Mouse (Mus musculus): ENCODE measurements around the gene Myoc. TPM values are rescaled to one million over a fixed set of nuclear protein-coding genes. Genes with fewer than 3 reads are reported as not detected.
A peak's percentile ranks its signal among the peaks of the same experiment; 100 is the strongest.
"Not testable (repeated sequence)": the region's sequence is repeated elsewhere in the genome, so short reads cannot be mapped to it uniquely, and the experiment has no call there.

Myoc gene
- total RNA-seq (2021): 1 to 10 TPM; 4.0 to 7.8 TPM
- long read RNA-seq, experiment 1, partial matches to known transcripts: 0 of 3 reads
- long read RNA-seq, experiment 1, other reads (novel, unspliced or antisense): 0 of 3 reads
- long read RNA-seq, experiment 2, partial matches to known transcripts: 0 of 4 reads
- long read RNA-seq, experiment 2, other reads (novel, unspliced or antisense): 0 of 4 reads

DNA sequence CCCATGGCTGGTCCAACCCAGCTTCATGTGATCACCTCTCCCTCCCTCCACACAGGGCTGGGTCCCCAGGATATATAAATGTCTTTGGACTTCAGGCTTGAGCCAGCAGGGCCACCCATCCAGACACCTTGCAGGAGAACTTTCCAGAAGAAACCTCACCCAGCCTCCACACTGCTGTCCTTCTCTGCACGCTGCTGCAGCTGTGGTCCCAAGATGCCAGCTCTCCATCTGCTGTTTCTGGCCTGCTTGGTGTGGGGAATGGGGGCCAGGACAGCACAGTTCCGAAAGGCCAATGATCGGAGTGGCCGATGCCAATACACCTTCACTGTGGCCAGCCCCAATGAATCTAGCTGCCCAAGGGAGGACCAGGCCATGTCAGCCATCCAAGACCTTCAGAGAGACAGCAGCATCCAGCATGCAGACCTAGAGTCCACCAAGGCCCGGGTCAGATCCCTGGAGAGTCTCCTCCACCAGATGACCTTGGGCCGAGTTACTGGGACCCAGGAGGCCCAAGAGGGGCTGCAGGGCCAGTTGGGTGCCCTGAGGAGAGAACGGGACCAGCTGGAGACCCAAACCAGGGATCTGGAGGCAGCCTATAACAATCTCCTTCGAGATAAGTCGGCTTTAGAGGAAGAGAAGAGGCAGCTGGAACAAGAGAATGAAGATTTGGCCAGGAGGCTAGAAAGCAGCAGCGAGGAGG is at the start of gene Myoc:
Myoc (plus strand) TSS at position 105 of the 700 bp plus-strand sequence.
- DNase-seq (ENCODE audit: low spot score in 2 of 2): no peak
- intact Hi-C loops (cut with DNase I): no loop called here

DNA sequence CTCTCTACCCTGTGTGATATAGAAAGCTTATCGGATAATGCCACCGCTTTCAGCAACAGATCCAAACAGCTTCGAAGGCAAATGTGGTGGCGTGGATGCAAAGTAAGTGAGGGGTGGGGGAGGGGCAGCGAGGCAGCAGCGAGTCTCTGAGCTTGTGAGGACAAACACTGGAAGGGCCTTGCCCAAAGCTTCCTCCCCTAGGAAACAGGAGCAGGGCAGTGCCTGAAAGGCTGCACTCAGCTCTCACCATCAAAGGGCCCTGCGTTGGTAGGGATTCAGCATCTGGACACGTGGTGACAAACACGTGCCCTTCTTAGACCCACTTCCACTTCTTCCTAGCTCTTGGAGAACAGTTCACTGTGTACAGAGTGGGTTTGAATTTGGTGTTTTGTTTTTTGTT is 49.5 kb upstream of the Myoc start:
- intact Hi-C loops (cut with DNase I): no loop called here
- DNase-seq (ENCODE audit: low spot score in 2 of 2): peak; percentile 21 to 38

DNA sequence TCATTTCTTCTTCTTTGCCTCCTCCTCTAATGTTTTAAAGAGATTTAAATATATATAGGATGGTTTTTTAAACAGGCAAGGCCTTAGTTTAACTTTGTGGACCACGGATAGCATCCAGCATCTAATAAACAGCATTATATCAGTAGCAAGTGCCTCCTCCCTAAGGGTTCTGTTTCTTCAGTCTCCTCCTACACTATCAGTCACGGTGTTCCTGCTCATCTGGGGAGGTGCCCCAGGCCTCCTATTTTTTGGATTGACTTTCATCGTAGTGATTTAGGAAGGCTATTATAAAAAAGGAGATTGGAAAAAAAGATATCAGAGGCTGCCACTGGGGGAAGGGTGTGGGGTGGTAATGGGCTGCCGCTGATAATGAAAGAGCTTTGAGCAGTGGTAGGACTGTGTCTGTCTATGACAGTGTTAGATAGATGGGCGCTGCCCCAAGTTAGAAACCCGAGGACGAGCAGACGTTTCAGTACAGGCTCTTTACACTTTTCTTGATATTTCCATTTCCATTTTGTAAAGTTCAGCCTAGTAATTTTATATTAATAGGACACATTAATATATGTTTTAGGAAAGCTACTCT is 48.4 kb upstream of the Myoc start:
- DNase-seq (ENCODE audit: low spot score in 2 of 2): no peak
- intact Hi-C loops (cut with DNase I): loop anchor here (5.0 kb wide), 1 partner anchor 77 kb away; no protein-coding TSS in a partner anchor

DNA sequence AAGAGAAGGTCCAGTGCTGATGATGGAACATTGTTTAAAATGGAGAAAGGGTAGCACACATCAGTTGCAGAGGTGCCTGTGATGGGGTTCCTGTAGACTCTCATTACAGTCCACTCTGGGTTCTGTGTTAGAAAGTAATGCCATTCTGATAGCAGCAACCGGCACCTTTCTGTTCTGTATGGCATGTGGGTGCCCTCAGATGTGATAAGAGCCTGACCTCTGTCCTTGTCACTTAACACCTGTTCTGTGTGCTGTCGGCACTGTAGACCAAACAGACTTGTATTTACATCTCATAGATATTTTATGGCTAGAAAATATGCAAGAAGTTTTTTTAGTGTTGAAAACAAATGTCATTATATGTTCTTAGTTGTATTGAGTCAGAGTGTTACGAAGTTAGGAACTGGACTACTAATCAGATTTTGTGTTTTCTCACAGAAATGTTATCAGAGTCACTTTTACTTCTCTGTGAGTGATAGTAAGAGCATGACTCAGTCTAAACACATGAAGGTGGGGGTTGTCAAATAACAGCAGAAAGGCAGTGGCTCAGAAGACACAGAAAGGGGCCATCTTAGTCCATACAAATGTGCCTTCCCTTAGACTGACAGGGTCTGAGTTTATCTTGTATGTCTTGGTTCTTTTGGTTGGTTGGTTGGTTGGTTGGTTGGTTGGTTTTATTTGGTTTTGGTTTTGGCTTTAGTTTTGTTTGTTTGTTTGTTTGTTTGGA is 41.4 kb upstream of the Myoc start:
- intact Hi-C loops (cut with DNase I): no loop called here

DNA sequence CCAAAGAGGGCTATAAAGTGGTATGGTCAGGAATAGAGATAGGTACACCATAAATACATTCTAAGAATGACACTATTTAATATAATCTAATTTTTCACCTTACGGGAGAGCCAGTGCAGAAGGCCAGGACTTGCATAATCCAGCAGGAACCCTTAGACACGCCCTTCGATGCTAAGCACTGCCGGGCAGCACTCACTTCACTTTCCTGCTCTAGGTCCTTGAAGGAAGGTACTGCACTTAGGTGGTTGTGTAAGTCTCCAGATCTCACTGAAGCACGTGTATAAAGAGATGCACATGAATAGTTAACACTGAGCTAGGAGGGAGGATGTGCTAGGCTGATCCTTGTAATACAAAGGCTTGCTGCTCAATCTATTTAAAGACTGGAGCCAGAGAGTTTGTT is 39.3 kb upstream of the Myoc start:
- intact Hi-C loops (cut with DNase I): no loop called here
- no peak for DNase-seq (ENCODE audit: low spot score in 2 of 2)

More for the DNA sequence above, 41.4 kb upstream of the Myoc start:
- DNase-seq (ENCODE audit: low spot score in 2 of 2): no peak

DNA sequence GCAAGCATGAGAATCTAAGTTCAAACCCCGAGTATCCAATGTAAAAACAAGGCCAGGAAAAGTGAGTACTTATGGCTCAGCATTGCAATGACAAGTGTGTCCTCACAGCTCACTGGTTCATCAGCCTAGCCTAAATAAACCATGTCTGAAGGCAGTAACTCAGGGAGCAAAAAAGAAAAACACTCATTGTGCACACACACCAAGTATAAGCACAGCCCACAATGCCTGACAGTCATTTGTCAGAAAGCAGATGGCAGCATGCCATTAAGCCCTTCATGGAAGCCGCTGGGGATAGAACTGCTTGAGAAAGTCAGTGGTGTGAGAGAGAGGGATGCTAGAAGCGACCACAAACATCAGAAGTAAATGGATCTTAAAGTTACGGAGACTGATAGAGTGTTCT is 37.7 kb upstream of the Myoc start:
- intact Hi-C loops (cut with DNase I): no loop called here
- no peak for DNase-seq (ENCODE audit: low spot score in 2 of 2)

DNA sequence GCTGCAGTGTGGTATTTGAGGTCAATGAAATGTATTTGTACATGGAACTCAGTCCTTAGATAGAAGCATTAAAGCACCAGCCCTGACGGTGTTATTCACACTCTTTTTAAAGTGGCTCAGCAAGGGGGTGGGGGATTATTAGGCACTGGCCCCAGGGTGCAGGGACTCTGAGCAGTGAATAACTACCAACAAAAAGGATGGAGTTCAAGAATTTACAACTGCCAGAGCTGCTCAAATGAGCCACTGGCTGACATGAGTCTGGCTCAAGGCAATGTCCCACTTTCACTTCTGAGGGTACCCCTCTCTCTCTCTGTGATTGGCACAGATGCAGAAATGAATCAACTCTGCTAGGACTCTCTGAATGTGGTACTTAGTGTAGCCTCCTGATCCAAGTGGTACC is 30.8 kb upstream of the Myoc start:
- intact Hi-C loops (cut with DNase I): no loop called here
- no peak for DNase-seq (ENCODE audit: low spot score in 2 of 2)

DNA sequence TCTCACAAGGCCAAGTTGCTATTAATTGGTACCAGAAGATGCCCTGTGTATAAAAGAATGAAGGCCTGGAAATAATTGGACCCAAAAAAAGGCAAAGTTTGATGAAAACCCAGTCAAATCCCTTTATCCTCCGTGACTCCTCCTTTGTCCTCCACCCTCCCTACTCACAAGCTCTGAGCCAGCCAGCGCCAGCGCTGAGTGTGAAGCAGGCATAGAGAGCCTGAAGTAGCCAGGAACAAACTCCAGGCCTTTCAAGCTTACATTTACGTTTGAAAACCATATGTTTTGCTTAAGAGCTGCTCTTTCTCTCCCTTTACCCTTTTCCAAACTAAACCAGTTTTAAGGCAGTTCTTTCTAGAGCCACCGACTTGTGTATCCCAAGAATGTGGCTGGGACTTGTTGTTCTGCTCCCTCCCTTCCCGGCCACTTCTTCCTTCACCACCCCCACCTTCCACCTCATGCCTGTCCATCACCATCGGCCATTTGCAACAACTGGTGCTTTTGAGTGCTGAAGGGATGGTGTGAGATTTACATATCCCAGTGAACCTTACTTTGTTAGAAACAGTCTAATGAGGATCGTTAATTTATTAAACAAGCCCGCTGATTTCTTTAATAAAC is 29.2 kb upstream of the Myoc start:
- DNase-seq (ENCODE audit: low spot score in 2 of 2): no peak
- intact Hi-C loops (cut with DNase I): no loop called here

DNA sequence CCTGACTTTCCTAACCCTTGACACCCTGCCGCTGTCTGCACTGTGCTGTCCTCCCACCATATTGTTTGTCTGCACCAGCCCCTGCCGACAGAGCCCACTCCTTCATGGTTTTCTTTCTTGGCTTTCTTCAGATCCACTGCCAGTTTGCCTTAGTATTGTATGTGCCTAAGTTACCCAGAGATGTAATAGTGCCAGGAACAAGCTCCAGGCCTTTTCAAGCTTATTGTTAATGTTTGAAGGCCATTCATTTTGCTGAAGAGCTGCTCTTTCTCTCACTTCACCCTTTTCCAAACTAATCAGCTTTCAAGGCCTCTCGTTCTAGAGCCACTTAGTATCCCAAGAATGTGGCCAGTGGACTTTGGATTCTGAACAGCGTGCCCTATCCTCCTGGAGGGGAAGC is 27.8 kb upstream of the Myoc start:
- no peak for DNase-seq (ENCODE audit: low spot score in 2 of 2)
- intact Hi-C loops (cut with DNase I): no loop called here

DNA sequence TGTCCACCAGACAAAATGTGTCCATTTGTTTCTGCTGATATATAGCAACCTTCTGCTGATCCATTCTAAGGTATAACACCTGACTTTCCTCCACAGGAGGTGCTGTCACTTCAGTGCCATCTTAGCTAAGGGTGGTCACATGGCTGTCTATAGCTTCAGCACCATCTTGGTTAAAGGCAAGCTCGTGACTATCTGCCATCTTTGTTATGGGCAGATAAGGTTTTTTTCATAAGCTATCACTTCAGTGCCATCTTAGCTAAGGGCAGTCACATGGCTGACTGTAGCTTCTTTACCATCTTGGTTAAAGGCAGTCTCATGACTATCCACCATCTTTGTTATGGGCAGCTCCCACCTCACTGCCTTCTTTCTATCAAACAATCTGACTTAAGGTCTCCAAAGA is 23.4 kb upstream of the Myoc start:
- intact Hi-C loops (cut with DNase I): no loop called here
- peak; percentile 27 to 86 for DNase-seq (ENCODE audit: low spot score in 2 of 2)

DNA sequence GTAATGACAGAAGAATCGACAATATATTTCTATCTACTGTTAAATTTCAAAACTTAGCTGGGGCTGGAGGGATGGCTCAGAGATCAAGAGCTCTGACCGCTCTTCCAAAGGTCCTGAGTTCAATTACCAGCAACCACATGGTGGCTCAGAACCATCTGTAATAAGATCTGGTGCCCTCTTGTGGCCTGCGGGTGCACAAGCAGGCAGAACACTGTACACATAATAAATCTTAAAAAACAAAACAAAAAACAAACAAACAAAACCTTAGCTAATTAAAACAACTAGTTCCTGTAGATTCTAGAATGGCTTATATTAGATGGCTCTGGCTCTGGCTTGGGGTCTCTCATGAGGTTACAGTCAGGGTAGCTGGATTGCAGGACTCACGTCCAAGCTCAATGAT is 18.5 kb upstream of the Myoc start:
- intact Hi-C loops (cut with DNase I): no loop called here
- DNase-seq (ENCODE audit: low spot score in 2 of 2): no peak

DNA sequence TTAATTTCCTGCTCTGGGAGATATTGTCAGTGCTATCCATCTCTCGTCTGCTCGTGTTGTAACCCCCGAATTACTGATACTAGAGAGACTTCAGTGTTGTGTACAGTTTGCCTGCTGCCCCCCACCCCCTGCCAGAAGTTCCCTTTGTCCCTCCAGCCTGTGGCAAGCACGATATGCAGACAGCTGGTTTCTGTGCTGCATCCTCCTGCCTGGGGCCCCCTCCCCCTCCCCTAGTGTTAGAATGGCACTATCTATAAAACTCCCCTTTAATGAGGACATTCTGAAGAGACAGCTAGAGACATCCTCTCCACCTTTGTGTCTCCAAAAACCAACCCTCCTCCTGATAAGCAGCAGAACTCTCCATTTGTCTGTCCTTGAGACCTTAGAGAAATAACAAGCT is 15.1 kb upstream of the Myoc start:
- DNase-seq (ENCODE audit: low spot score in 2 of 2): no peak
- intact Hi-C loops (cut with DNase I): no loop called here

DNA sequence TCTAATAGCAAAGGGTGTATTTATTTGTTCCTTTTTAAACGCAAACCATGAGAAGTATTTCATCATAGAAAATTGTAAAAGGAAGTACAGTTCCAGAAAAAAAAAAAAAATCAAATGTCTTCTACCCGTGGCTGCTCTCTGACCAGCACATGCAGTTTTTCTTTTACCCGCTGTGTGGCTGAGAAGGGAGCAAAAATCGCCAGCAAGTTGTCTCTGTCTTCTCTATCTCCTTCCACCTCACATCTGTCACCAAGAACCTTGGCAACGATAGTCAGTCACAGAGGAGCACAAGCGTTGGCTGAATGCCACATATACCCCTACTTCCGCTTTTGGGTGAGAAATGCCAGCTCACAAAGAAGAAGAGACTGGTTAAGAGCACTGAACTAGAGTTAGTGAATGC is 13.7 kb upstream of the Myoc start:
- peak; percentile 17 to 23 for DNase-seq (ENCODE audit: low spot score in 2 of 2)
- intact Hi-C loops (cut with DNase I): no loop called here

DNA sequence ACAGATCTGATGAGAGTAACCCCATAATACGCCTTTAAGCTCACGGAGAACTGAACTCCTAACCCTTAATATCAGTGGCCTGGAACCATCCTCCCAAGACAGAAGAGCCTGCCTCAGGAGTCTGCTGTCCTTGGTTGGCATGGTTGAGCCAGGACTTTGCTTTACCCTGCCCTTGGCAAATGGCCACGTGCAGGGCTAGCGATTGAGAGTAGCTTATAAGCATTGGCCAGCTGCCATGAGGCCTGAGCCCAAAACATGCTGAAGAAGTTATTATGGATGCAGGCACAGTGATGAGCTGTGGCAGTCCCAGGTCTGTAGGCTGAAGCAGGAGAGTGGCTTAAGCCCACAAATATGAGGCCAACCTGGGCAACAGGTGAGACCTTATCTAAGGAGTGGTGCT is 11.1 kb upstream of the Myoc start:
- intact Hi-C loops (cut with DNase I); DNase-seq (ENCODE audit: low spot score in 2 of 2): not testable (repeated sequence)

DNA sequence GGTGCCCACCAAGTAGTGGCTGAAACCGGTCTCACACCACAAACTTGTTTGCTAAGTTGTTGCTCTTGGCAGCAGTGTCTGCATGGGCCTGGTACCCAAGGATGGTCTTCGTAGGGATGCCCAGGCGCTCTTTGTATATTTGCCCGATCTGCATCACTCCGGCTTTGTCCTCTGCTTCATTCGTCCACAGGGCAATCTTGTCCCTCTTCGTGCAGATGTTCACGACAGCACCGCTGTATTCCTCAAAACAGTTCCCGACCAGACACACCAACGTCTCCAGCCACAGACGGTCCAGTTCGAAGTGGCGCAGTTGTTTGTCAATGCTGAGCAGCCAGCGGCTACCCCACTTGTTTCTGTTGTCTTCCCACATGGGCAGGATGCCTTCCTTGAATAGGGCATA is 10.6 kb upstream of the Myoc start:
- intact Hi-C loops (cut with DNase I); DNase-seq (ENCODE audit: low spot score in 2 of 2): not testable (repeated sequence)

DNA sequence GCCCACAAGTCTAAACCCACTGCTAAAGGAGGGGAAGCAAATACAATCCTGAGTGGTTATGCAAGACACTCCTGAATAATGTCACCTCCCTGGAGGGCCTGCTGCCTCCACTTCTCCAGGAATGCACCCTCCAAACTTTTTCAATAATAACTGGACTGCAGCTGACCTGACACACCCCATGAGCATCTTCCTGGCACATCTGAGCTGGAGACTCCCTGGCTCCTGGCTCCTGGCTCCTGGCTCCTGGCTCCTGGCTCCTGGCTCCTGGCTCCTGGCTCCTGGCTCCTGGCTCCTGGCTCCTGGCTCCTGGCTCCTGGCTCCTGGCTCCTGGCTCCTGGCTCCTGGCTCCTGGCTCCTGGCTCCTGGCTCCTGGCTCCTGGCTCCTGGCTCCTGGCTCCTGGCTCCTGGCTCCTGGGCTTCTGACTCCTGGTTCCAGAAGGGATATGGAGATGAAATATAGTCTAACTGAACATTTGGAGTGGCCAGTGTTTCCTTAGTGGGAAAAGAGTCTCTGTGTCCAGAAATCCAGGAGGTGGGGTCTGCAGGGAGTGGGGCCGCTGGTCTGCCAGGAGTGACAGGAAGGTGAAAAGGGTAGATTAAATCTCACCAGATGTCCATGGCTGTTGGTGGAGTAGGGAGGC is 3.5 kb upstream of the Myoc start:
- DNase-seq (ENCODE audit: low spot score in 2 of 2); intact Hi-C loops (cut with DNase I): not testable (repeated sequence)

DNA sequence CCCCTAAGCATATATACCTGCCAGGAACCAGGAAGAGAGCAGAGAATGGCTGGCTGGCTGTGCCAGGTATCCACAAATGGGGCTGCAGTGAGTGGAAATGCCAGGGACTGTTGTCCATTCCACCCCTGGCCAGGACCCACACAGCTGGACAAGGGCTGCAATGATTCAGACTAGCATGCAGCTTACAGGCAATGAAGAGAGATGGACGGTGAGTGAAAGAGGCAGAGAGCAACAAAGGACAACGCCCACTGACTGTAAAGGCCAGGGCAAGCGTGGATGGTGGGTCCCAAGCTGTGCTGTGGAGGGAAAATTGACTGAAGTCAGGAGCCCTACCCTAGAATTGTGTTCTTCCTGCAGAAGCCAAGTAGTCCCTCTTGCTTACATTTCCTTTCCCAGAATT is 2.4 kb upstream of the Myoc start:
- intact Hi-C loops (cut with DNase I): no loop called here

DNA sequence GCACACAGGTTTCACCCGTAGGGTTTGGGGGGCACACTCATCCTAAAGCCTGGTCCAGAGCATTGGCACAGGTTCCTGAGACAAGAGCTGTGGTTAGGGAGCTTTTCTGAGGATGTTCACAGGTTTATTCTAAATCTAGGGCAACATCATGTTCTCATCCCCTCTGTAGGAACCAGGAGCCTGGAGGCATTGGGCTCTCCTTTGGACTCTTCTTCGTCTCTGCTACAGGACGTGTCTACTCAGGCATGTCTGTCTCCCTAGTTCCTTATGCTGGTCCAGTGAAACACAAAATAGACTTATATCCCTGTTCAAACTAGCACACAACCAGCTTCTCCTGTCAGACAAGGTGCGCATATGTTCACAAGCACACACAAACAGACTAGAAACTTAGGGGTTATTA is 420 bp upstream of the Myoc start:
- intact Hi-C loops (cut with DNase I): no loop called here
- DNase-seq (ENCODE audit: low spot score in 2 of 2): no peak

More for the DNA sequence above, 2.4 kb upstream of the Myoc start:
- no peak for DNase-seq (ENCODE audit: low spot score in 2 of 2)

DNA sequence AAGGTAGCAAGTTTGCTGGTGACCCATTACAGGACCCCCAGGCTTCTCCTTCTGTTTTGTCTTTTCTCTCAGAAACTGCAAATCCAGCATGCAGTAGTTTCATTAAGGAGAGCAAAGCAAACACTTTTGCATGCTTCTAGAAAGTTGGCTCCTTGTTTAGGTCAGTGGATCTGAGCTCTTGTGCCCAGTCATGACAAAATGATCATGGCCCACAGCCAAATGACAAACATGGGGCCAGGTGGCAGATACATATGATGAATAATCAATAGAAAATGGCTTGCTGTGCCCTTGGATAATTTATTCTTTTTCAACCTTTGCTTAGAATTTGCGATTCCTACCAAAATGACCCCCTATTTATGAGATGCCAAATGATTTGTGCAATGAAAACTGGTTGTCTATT is 906 bp downstream of the Myoc start:
- DNase-seq (ENCODE audit: low spot score in 2 of 2): no peak
- intact Hi-C loops (cut with DNase I): no loop called here

DNA sequence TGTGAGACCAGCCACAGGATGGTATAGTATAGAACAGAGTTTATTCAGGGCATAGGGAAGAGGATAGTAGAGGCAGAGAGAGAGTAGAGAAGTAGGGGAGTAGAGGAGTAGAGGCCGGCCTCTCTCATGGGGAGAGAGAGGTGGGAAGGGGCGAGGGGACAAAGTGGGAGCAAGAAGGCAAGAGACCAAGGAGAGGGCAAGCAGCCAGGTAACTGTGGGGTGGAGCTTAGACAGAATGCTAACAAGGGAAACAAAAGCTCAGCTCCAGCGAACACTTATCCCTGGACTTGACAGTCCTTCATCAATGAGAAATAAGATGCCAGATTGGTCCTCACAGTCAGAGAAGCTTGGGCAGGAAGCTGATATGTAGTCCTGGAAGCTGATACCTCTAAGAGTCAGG is 3.6 kb downstream of the Myoc start:
- DNase-seq (ENCODE audit: low spot score in 2 of 2): no peak

More for the DNA sequence above, 3.6 kb downstream of the Myoc start:
- intact Hi-C loops (cut with DNase I): no loop called here
